Mouse (Mus musculus) stomach, embryonic 14.5 days (tissue): ENCODE data around the gene Clybl. TPM values are rescaled to one million over a fixed set of nuclear protein-coding genes. Genes with fewer than 3 reads are reported as not detected.

Source experiments
- ATAC-seq: fragments of 200-750 bp; cut with Nextera tagmentation; 2 replicates; pipeline ENCODE4 v1.8.0; 2017; ENCODE audit warnings: low read depth, moderate TSS enrichment; ENCODE audit not compliant: insufficient number of reproducible peaks, insufficient read depth, low FRiP score
- H3K27ac ChIP-seq: fragments of 300-500 bp; sonication (generic); 2 replicates; pipeline ENCODE4 v1.5.1; 2014; ENCODE audit warnings: mild to moderate bottlenecking, low read length, moderate library complexity, mixed read lengths
- H3K27me3 ChIP-seq: fragments of 300-500 bp; sonication (generic); 2 replicates; pipeline ENCODE4 v1.6.1; 2014; ENCODE audit warnings: low read length, control low read depth, mixed read lengths; ENCODE audit not compliant: control insufficient read depth, insufficient read depth
- H3K36me3 ChIP-seq: fragments of 300-500 bp; sonication (generic); 2 replicates; pipeline ENCODE4 v1.6.1; 2014; ENCODE audit warnings: mild to moderate bottlenecking, control low read depth, low read length, moderate library complexity, mixed read lengths; ENCODE audit not compliant: control insufficient read depth, insufficient read depth
- H3K4me1 ChIP-seq: fragments of 300-500 bp; sonication (generic); 2 replicates; pipeline ENCODE4 v1.6.1; 2014; ENCODE audit warnings: low read length, control low read depth, mixed read lengths; ENCODE audit not compliant: control insufficient read depth, insufficient read depth
- H3K4me2 ChIP-seq: fragments of 300-500 bp; sonication (generic); replicated peaks from 2 replicates; pipeline ENCODE4 v1.6.1; 2014; ENCODE audit warnings: low read depth, low read length, control low read depth
- H3K4me3 ChIP-seq: fragments of 300-500 bp; sonication (generic); 2 replicates; pipeline ENCODE4 v1.5.1; 2014; ENCODE audit warnings: low read depth, low read length, control low read depth
- H3K9ac ChIP-seq: fragments of 300-500 bp; sonication (generic); replicated peaks from 2 replicates; pipeline ENCODE4 v1.6.1; 2014; ENCODE audit warnings: low read depth, mild to moderate bottlenecking, control low read depth, low read length, moderate library complexity, mixed read lengths
- H3K9me3 ChIP-seq: fragments of 300-500 bp; sonication (generic); 2 replicates; pipeline ENCODE4 v1.6.1; 2016; ENCODE audit warnings: low read depth, low read length, control low read depth; ENCODE audit not compliant: control insufficient read depth
- WGBS: fragments of 180-500 bp; shearing (Covaris S2); extraction: QIAGEN DNeasy Blood & Tissue Kit; methylation state at CpG from one replicate; pipeline ENCODE4 v1.1.7; 2014; 5-methylcytosine and 5-hydroxymethylcytosine counted together
- polyA plus RNA-seq: library from polyadenylated mRNA; unstranded; fragments of >200 nt; fragmentation: Nextera tagmentation; extraction: Ambion mirVana; gene quantifications from 2 replicates; pipeline ENCODE4 v1.2.1, GENCODE M21; 2014

The Clybl gene
- polyA plus RNA-seq, 1 experiment from 2014 or later = 27.0 TPM

DNA sequence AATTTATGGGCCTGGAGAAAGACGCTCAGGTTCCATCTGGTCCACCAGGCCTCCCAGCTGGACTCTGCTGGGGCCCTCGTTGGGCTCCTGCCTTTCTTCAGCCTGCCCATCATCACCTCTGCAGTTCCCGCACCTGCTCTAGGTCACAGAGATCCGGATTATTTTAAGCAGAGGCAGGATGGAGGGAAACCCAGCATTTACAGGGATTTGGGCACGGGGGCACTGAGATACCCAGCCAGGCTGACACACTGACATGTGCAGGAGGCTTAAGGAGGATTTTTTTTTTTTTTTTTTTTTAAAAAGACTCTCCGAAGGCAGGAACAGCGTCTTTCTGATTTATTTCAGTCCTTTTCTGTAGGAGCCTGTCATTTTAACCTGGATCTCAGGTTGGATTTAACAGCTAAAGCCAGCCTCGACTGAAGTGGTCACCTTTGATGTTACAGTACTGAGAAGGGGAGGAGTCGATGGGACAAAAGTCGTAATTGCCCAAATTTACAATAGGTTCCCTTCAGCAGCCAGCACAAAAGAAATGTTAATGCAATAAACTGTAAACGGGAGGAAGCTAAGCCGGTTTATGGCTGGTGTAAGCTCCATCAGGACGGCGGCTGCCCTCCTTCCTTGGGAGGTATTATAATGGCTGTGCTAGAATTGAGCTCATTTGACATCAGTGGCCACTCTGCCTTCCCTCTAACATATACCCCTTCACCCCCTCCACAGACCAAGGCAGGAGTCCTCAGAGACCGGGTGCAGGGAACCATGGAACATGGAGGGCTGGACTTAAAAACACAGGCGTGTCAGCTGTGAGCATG lies 81.6 kb downstream of the Clybl start:
- H3K4me3 ChIP-seq = no peak overlapping the region
- no peak overlapping the region for H3K4me2 ChIP-seq
- H3K9me3 ChIP-seq = no peaks in the 10 kb centered on the region
- no peaks in the 10 kb centered on the region for H3K27me3 ChIP-seq
- no peak overlapping the region for H3K27ac ChIP-seq
- no peak overlapping the region for H3K9ac ChIP-seq
- no peaks in the 10 kb centered on the region for H3K4me1 ChIP-seq
- WGBS = 49% methylated on average over 16 of the region's 16 CpGs
- H3K36me3 ChIP-seq = no peaks in the 10 kb centered on the region
- no peak for ATAC-seq

DNA sequence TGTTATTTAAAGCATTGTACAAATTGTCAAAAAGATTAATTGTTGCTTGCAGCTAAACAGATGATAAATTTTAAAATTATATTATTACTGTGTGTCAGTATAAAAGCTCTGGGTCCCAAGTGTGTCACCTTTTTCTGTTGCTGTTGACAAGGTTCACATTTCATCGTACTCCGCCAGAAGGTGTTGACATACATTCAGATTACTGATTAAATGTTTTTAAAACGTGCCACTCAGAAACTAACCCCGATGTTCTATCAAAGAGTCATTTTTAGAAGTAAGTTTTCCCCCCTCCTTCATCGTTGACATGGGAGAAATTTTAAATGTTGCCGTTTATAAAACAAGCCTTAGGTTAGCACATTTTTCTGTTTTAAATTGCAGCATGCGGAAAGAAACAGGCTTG lies 83.7 kb downstream of the Clybl start:
- 49% methylated on average over 7 of the region's 7 CpGs for WGBS

GRCm38 (mm10) chr14:122267590-122267989 lies 86.1 kb downstream of the Clybl start:
- H3K4me1 ChIP-seq = no peaks in the 10 kb centered on the region
- H3K36me3 ChIP-seq = no peaks in the 10 kb centered on the region
- no peak overlapping the region for H3K4me3 ChIP-seq
- no peaks in the 10 kb centered on the region for H3K9me3 ChIP-seq
- H3K27ac ChIP-seq = no peak overlapping the region
- H3K9ac ChIP-seq = no peak overlapping the region
- no peak for ATAC-seq
- no peaks in the 10 kb centered on the region for H3K27me3 ChIP-seq
- no peak overlapping the region for H3K4me2 ChIP-seq
- WGBS = 25% methylated on average over 4 of the region's 4 CpGs

More for the DNA sequence above, 83.7 kb downstream of the Clybl start:
- no peak overlapping the region for H3K4me2 ChIP-seq
- no peak overlapping the region for H3K9ac ChIP-seq
- no peaks in the 10 kb centered on the region for H3K36me3 ChIP-seq
- ATAC-seq = no peak
- no peak overlapping the region for H3K27ac ChIP-seq
- no peaks in the 10 kb centered on the region for H3K9me3 ChIP-seq
- H3K4me1 ChIP-seq = no peaks in the 10 kb centered on the region
- H3K4me3 ChIP-seq = no peak overlapping the region
- no peaks in the 10 kb centered on the region for H3K27me3 ChIP-seq

- H3K4me3 ChIP-seq = no peak overlapping the region
- H3K36me3 ChIP-seq = no peaks in the 10 kb centered on the region
- no peaks in the 10 kb centered on the region for H3K4me1 ChIP-seq
- no peaks in the 10 kb centered on the region for H3K27me3 ChIP-seq
- no peak overlapping the region for H3K27ac ChIP-seq
- H3K4me2 ChIP-seq = no peak overlapping the region
- H3K9ac ChIP-seq = no peak overlapping the region
- WGBS = 43% methylated on average over 14 of the region's 14 CpGs
- no peak for ATAC-seq
- H3K9me3 ChIP-seq = no peaks in the 10 kb centered on the region
Measured at GRCm38 (mm10) chr14:122271104-122271746, 89.7 kb downstream of the Clybl start.

DNA sequence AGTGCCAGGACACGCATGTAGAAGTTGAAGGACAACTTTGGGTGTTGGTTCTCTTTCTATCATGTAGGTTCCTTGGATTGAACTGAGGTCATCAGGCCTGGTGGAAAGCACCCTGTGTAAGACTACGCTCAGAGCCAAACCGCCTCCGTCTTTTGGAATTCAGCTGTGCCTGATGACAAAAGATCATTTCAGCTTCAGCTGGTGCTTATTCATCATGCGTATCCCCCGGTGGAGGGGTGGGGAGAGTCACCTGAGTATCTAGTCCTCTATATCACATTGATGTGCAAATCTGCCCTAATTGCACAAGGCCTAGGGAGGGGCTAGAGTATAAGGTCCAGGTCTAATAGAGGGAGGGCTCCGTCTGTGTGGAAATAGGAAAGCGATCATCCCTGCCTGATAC lies 95.6 kb downstream of the Clybl start:
- Histone ChIP-seq H3K4me3 (no peak overlapping the region), H3K9ac (no peak overlapping the region), H3K9me3 (no peaks in the 10 kb centered on the region), H3K27ac (no peak overlapping the region), H3K27me3 (no peaks in the 10 kb centered on the region), H3K4me1 (no peaks in the 10 kb centered on the region), H3K4me2 (no peak overlapping the region), H3K36me3 (no peaks in the 10 kb centered on the region)
- no peak for ATAC-seq
- WGBS = 93% methylated on average over 8 of the region's 8 CpGs

DNA sequence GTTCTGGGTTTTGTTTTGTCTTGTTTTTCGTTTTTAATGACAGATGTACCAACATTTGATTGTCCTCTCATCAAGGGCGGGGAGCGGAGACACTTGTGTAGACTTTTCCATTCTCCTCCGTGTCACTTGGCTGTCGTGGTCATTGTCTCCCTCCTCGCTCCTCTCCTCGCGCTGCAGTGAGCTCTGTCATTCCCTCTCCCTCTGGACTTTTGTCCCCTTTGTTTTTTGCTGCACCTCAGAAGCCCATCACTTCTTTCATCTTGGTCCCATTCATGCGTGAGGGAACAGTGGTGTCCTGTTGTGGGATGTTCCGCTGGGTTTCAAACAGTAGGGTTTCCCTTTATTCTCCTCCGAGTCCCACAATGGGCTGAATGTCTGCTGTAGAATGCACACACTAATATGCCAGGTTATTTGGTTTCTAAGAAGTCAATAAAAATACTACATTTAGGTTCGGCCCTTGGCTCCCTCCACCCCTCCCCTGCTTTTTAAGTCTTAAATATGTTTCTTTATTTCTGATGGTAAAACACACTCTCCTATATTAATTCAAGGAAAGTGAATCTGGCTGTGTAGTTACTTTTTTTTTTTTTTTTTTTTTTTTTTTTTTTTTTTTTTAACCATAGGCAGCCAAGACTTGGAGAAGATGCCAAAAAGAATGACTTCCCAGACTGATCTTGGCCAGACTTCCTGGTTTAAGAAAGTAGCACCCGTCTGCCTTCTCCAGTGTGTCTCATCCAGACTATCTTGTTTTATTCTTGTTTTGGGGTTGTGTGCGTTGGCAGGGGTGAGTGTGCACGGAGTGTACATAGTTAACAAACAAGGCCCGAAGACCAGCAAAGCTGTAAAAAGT lies 98.2 kb downstream of the Clybl start:
- 69% methylated on average over 16 of the region's 16 CpGs for WGBS
- no peaks in the 10 kb centered on the region for H3K27me3 ChIP-seq

GRCm38 (mm10) chr14:122280309-122281071 lies 99.0 kb downstream of the Clybl start:
- Histone ChIP-seq H3K9me3 (no peaks in the 10 kb centered on the region), H3K4me2 (no peak overlapping the region), H3K27ac (no peak overlapping the region), H3K36me3 (no peaks in the 10 kb centered on the region), H3K27me3 (no peaks in the 10 kb centered on the region), H3K4me3 (no peak overlapping the region), H3K4me1 (no peaks in the 10 kb centered on the region), H3K9ac (no peak overlapping the region)
- ATAC-seq = no peak
- WGBS = 37% methylated on average over 21 of the region's 21 CpGs

More for the DNA sequence above, 98.2 kb downstream of the Clybl start:
- H3K4me1 ChIP-seq = no peaks in the 10 kb centered on the region
- H3K36me3 ChIP-seq = no peaks in the 10 kb centered on the region
- H3K9me3 ChIP-seq = no peaks in the 10 kb centered on the region
- H3K9ac ChIP-seq = no peak overlapping the region
- ATAC-seq = no peak
- H3K4me2 ChIP-seq = no peak overlapping the region
- H3K27ac ChIP-seq = no peak overlapping the region
- no peak overlapping the region for H3K4me3 ChIP-seq
